Mouse (Mus musculus): ENCODE measurements around the gene Plekha5. TPM values are rescaled to one million over a fixed set of nuclear protein-coding genes. Genes with fewer than 3 reads are reported as not detected.

Gene Plekha5
- polyA plus RNA-seq, 1 experiment from 2014 or later = 40.3 TPM

- no peaks in the 10 kb centered on the region for H3K27me3 ChIP-seq
- H3K9ac ChIP-seq = no peak overlapping the region
- no peak overlapping the region for H3K4me2 ChIP-seq
- WGBS = 82% methylated on average over 4 of the region's 4 CpGs
- no peak overlapping the region for H3K27ac ChIP-seq (replicated peaks)
- H3K9me3 ChIP-seq = no peaks in the 10 kb centered on the region
- H3K4me1 ChIP-seq (replicated peaks) = peaks cover 52% of the 10 kb centered on the region
- ATAC-seq (ENCODE audit: low FRiP score, low read depth) = no peak
- H3K4me3 ChIP-seq = no peak overlapping the region
- peaks cover 4% of the 10 kb centered on the region; the same call in 1 of the 2 replicates for H3K36me3 ChIP-seq
Measured at GRCm38 (mm10) chr6:140629176-140629859, 205.5 kb downstream of the Plekha5 start.

- Histone ChIP-seq H3K9me3 (no peaks in the 10 kb centered on the region), H3K27me3 (no peaks in the 10 kb centered on the region), H3K4me1 (replicated peaks) (peaks cover 47% of the 10 kb centered on the region), H3K27ac (replicated peaks) (no peak overlapping the region), H3K36me3 (peaks cover 7% of the 10 kb centered on the region; the same call in 1 of the 2 replicates), H3K9ac (no peak overlapping the region), H3K4me3 (no peak overlapping the region), H3K4me2 (no peak overlapping the region)
- no peak for ATAC-seq (ENCODE audit: low FRiP score, low read depth)
- WGBS = 60% methylated on average over 4 of the region's 4 CpGs
Measured at GRCm38 (mm10) chr6:140630306-140630705, 206.5 kb downstream of the Plekha5 start.

GRCm38 (mm10) chr6:140633616-140634015, 209.8 kb downstream of the Plekha5 start:
- no peak for ATAC-seq (ENCODE audit: low FRiP score, low read depth)
- H3K27ac ChIP-seq (replicated peaks) = no peak overlapping the region

GRCm38 (mm10) chr6:140636290-140636689, 212.4 kb downstream of the Plekha5 start:
- Histone ChIP-seq H3K4me1 (replicated peaks) (peaks cover 4% of the 10 kb centered on the region; the same call in 1 of the 2 replicates), H3K36me3 (peaks cover 48% of the 10 kb centered on the region), H3K4me3 (no peak overlapping the region), H3K27ac (replicated peaks) (no peak overlapping the region), H3K9me3 (no peaks in the 10 kb centered on the region), H3K9ac (no peak overlapping the region), H3K4me2 (no peak overlapping the region), H3K27me3 (no peaks in the 10 kb centered on the region)
- 94% methylated on average over 4 of the region's 4 CpGs for WGBS
- ATAC-seq (ENCODE audit: low FRiP score, low read depth) = no peak

More at GRCm38 (mm10) chr6:140633616-140634015, 209.8 kb downstream of the Plekha5 start:
- WGBS = 68% methylated on average over 8 of the region's 8 CpGs
- H3K9ac ChIP-seq = no peak overlapping the region
- no peak overlapping the region for H3K4me3 ChIP-seq
- H3K4me2 ChIP-seq = no peak overlapping the region
- no peaks in the 10 kb centered on the region for H3K9me3 ChIP-seq
- H3K27me3 ChIP-seq = no peaks in the 10 kb centered on the region
- H3K4me1 ChIP-seq (replicated peaks) = peaks cover 17% of the 10 kb centered on the region
- peaks cover 28% of the 10 kb centered on the region for H3K36me3 ChIP-seq

GRCm38 (mm10) chr6:140642010-140642409, 218.2 kb downstream of the Plekha5 start:
- Histone ChIP-seq H3K4me1 (replicated peaks) (no peaks in the 10 kb centered on the region), H3K9ac (no peak overlapping the region), H3K4me2 (no peak overlapping the region), H3K9me3 (no peaks in the 10 kb centered on the region), H3K27me3 (no peaks in the 10 kb centered on the region), H3K4me3 (no peak overlapping the region), H3K36me3 (peaks cover 71% of the 10 kb centered on the region), H3K27ac (replicated peaks) (no peak overlapping the region)
- no peak for ATAC-seq (ENCODE audit: low FRiP score, low read depth)
- 84% methylated on average over 7 of the region's 7 CpGs for WGBS

- WGBS = 94% methylated on average over 12 of the region's 12 CpGs
- Histone ChIP-seq H3K27me3 (no peaks in the 10 kb centered on the region), H3K4me3 (no peak overlapping the region), H3K9ac (no peak overlapping the region), H3K4me2 (no peak overlapping the region), H3K27ac (replicated peaks) (no peak overlapping the region), H3K4me1 (replicated peaks) (no peaks in the 10 kb centered on the region), H3K9me3 (no peaks in the 10 kb centered on the region), H3K36me3 (peaks cover 69% of the 10 kb centered on the region)
- no peak for ATAC-seq (ENCODE audit: low FRiP score, low read depth)
Measured at GRCm38 (mm10) chr6:140642655-140643054, 218.8 kb downstream of the Plekha5 start.

- Histone ChIP-seq H3K27ac (replicated peaks) (no peak overlapping the region), H3K9me3 (no peaks in the 10 kb centered on the region), H3K4me2 (no peak overlapping the region), H3K36me3 (peaks cover 63% of the 10 kb centered on the region), H3K4me1 (replicated peaks) (no peaks in the 10 kb centered on the region), H3K27me3 (no peaks in the 10 kb centered on the region), H3K9ac (no peak overlapping the region), H3K4me3 (no peak overlapping the region)
- ATAC-seq (ENCODE audit: low FRiP score, low read depth) = no peak
Measured at GRCm38 (mm10) chr6:140645931-140646330, 222.1 kb downstream of the Plekha5 start.

Other genes with a start within 250 kb of the Plekha5 start
- gene Aebp2, start 198.6 kb downstream of the Plekha5 start, polyA plus RNA-seq (2015; fragmentation: Nextera tagmentation; extraction: Ambion mirVana) = 8.6 and 10.6 TPM in 2 replicates